Mouse (Mus musculus) spleen, adult 2 months (tissue): Measurements from ENCODE around the gene Coil. TPM values are rescaled to one million over a fixed set of nuclear protein-coding genes. Genes with fewer than 3 reads are reported as not detected.

Experiments used
- DNase-seq, 2 experiments: peaks; one replicate each; pipeline versions ENCODE4 v3.0.0 to v3.0.0-alpha.2; 2012 to 2021; ENCODE audit warnings: low spot score in 2 of 2, low read depth in 1 of 2
- H3K27ac ChIP-seq: fragments of 200-500 bp; 2 replicates; pipeline ENCODE4 v1.5.1; 2012; ENCODE audit warnings: low read length, inconsistent platforms; ENCODE audit not compliant: insufficient read depth
- H3K27me3 ChIP-seq: fragments of 200-500 bp; 2 replicates; pipeline ENCODE4 v1.6.1; 2012; ENCODE audit warnings: mild to moderate bottlenecking, moderate library complexity, low read length, inconsistent platforms; ENCODE audit not compliant: control insufficient read depth, insufficient read depth
- H3K36me3 ChIP-seq: fragments of 200-500 bp; 2 replicates; pipeline ENCODE4 v1.6.1; 2012; ENCODE audit warnings: mild to moderate bottlenecking, low read length, inconsistent platforms; ENCODE audit not compliant: control insufficient read depth, insufficient read depth
- H3K4me1 ChIP-seq: fragments of 200-500 bp; 2 replicates; pipeline ENCODE4 v1.6.1; 2011; ENCODE audit warnings: inconsistent platforms; ENCODE audit not compliant: control insufficient read depth, insufficient read depth, insufficient read length
- H3K4me3 ChIP-seq: fragments of 200-500 bp; 2 replicates; pipeline ENCODE4 v1.5.1; 2011; ENCODE audit warnings: mild to moderate bottlenecking, inconsistent platforms; ENCODE audit not compliant: insufficient read depth, insufficient read length; ENCODE audit errors: extremely low read depth
- CTCF ChIP-seq: fragments of 200-500 bp; IDR thresholded peaks from 2 replicates; pipeline ENCODE4 v1.5.1; 2011; ENCODE audit warnings: mild to moderate bottlenecking, inconsistent platforms; ENCODE audit not compliant: insufficient read depth, insufficient read length, insufficient replicate concordance; ENCODE audit errors: extremely low read depth
- POLR2A ChIP-seq: fragments of 200-500 bp; IDR thresholded peaks from 2 replicates; pipeline ENCODE4 v1.6.1; 2011; ENCODE audit warnings: low read depth, low read length, inconsistent platforms
- WGBS: fragments of 180-500 bp; shearing (Covaris S2); methylation state at CpG from one replicate; pipeline ENCODE4 v1.1.7; 2018; 5-methylcytosine and 5-hydroxymethylcytosine counted together
- polyA plus RNA-seq: library from polyadenylated mRNA; depleted of rRNA; stranded (reverse); fragments of >200 nt; gene quantifications from 2 replicates; pipeline ENCODE4 v1.2.3, GENCODE M21; 2012

The Coil gene
- polyA plus RNA-seq, 1 experiment, result 4.0 TPM

DNA sequence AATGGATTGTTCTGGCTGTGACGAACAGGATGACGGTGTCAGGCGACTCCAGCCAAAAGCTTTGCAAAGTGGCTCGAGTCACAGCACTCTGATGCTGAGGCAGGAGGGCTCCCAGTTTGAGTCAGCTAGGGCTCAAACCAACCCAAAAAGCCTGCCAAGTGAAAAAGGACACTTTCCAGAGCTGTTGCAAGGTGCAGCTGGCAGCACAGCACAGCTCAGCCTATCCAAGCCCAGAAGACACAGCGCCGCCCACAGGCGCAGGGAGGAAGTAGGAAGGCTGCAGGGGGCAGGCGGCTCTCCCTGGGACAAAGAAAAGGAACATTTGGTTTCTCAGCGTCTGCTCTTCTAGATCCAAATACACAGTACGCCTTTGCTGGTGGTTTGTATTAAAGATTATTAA, 16.6 kb downstream of the Coil start:
- TF ChIP-seq POLR2A (no peak), CTCF (no peak)
- no peak overlapping the region for H3K4me3 ChIP-seq
- peaks cover 7% of the 10 kb centered on the region for H3K36me3 ChIP-seq
- 93% methylated on average over 10 of the region's 10 CpGs for WGBS
- H3K27ac ChIP-seq, result no peak overlapping the region
- no peaks in the 10 kb centered on the region for H3K4me1 ChIP-seq
- no peaks in the 10 kb centered on the region for H3K27me3 ChIP-seq
- DNase-seq, result no peak

DNA sequence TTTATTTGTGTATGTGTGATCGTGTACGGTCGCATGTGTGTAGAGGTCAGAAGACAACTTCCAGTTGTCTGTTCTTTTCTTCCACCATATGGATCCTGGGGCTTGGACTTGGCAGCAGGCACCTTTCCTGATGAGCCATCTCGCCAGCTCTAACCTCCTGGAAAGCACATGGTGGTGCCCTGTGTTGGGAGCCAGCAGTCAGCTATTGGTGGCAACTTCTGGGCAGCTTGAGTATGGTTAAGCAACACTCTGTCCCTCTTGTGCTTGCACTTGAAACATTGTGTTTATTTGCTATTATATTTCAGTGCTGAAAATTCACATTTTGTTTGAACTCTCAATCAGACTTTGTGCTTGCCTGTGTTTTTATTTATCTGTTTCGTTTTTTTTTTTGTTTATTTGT, 18.9 kb downstream of the Coil start:
- Histone ChIP-seq H3K4me3 (no peak overlapping the region), H3K27me3 (no peaks in the 10 kb centered on the region), H3K27ac (no peak overlapping the region), H3K36me3 (peaks cover 7% of the 10 kb centered on the region), H3K4me1 (no peaks in the 10 kb centered on the region)
- WGBS, result 75% methylated on average over 5 of the region's 5 CpGs
- DNase-seq, result no peak
- TF ChIP-seq CTCF, result no peak
- no peak for TF ChIP-seq POLR2A

DNA sequence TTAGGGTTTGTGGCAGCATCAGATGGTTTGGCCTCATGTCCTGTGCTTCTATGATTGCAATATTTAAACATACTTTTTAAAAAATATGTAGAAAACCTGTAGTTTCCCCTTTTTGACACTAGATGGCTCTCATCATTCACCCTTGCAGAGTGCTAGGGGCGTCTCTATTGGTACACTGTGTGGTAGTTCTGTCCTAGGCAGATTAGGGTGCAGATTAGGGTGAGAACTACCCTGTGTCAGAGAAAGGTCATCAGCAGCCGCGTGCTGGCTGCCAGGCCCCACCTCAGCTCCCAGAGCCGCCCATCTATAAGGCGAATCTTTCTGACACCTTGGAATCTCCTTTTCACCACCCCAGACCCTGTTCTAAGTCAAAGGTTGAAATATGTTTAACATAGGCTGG, 19.5 kb downstream of the Coil start:
- H3K27me3 ChIP-seq, result no peaks in the 10 kb centered on the region
- no peak overlapping the region for H3K4me3 ChIP-seq
- H3K4me1 ChIP-seq, result no peaks in the 10 kb centered on the region
- TF ChIP-seq POLR2A (no peak), CTCF (peak; percentile 18; the same call in 1 of the 2 replicates)
- 62% methylated on average over 5 of the region's 5 CpGs for WGBS
- DNase-seq, result peak in 1 of 2 experiments; percentile 41
- H3K36me3 ChIP-seq, result peaks cover 7% of the 10 kb centered on the region
- H3K27ac ChIP-seq, result no peak overlapping the region

DNA sequence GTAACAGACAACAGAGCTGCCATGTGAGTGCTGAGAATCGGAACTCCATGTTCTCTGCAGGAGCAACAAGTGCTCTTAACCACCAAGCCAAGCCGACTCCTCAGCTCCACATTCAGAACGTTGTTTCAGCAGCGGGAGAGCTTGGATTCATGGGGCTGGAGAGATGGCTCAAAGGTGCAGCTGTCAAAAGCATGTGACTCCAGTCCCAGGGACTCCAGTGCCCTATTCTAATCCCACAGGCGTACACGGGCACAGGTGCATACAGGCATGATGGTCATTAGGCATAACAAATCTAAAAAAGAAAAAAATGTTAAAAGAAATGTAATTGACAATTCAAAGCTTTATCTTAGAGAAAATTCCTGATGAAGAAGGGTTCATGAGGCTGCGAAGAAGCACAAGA, 23.1 kb downstream of the Coil start:
- no peaks in the 10 kb centered on the region for H3K36me3 ChIP-seq
- no peak for DNase-seq
- H3K27me3 ChIP-seq, result no peaks in the 10 kb centered on the region
- WGBS, result 68% methylated on average over 7 of the region's 7 CpGs
- TF ChIP-seq CTCF, result no peak
- TF ChIP-seq POLR2A, result no peak
- no peaks in the 10 kb centered on the region for H3K4me1 ChIP-seq
- no peak overlapping the region for H3K4me3 ChIP-seq
- no peak overlapping the region for H3K27ac ChIP-seq

DNA sequence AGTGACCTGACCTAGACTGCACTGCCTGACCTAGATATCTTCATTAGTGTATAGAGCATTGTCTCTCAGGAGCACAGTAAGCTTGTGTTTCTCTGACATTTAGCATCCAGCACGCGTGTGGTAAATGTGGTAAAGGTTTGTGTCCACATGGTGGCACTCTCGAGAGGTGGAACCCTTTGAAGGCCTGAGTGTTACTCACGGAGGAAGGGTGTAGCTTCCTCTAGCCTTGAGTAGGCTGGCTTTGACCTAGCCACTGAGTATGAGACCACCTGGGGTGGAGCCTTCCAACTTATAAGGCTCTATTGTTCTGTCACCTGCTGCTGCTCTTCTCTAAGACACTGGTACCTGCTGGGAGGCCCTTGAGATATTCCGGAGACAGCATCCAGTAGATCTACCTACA, 23.6 kb downstream of the Coil start:
- Histone ChIP-seq H3K4me1 (peaks cover 2% of the 10 kb centered on the region; the same call in 1 of the 2 replicates), H3K27ac (no peak overlapping the region), H3K4me3 (no peak overlapping the region), H3K36me3 (no peaks in the 10 kb centered on the region), H3K27me3 (no peaks in the 10 kb centered on the region)
- peak; percentile 74 to 82 for DNase-seq
- no peak for TF ChIP-seq POLR2A
- TF ChIP-seq CTCF, result peak; percentile 66; the same call in 1 of the 2 replicates
- WGBS, result 18% methylated on average over 5 of the region's 5 CpGs

DNA sequence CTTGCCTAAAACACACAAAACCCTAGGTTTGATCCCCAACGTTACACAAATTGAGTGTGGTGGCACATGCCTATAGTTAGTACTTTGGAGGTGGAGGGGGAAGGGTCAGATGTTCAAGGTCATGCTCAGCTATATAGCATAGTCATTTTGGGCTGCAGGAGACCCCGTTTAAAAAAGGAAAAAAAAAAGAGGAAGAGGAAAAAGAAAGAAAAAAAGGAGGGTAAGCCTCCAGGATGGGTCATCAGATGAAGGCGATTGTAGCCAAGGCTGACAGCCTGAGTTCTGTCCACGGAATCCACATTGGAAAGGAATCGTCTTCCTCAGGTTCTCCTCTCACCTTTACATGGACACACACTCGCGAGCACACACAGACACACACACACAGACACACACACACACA, 24.4 kb downstream of the Coil start:
- Histone ChIP-seq H3K4me1 (peaks cover 2% of the 10 kb centered on the region; the same call in 1 of the 2 replicates), H3K4me3 (no peak overlapping the region), H3K27ac (no peak overlapping the region), H3K36me3 (no peaks in the 10 kb centered on the region), H3K27me3 (no peaks in the 10 kb centered on the region)
- no peak for TF ChIP-seq POLR2A
- TF ChIP-seq CTCF, result no peak
- DNase-seq, result no peak
- WGBS, result 73% methylated on average over 7 of the region's 7 CpGs

DNA sequence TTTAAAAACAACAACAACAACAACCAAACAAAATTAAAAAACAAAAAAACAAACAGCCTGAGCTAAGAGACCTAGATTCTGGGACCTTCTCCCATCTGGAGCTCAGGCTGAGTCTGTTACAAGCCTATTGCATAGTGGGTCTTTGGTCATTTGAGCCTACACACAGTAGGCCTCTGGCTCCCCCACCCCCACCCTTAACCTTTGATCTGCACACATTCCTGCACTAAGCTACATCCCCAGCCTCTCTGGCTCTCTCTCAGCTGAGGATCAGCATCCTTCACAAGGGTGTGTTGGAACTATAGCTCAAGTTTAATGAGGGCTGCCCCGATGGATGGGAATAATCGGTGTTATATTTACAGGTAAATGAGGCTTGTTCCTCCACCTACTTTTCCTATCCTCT, 25.6 kb downstream of the Coil start:
- 88% methylated on average over 2 of the region's 2 CpGs for WGBS
- TF ChIP-seq CTCF (no peak), POLR2A (no peak)
- H3K4me1 ChIP-seq, result peaks cover 2% of the 10 kb centered on the region; the same call in 1 of the 2 replicates
- H3K4me3 ChIP-seq, result no peak overlapping the region
- no peaks in the 10 kb centered on the region for H3K36me3 ChIP-seq
- H3K27ac ChIP-seq, result no peak overlapping the region
- H3K27me3 ChIP-seq, result no peaks in the 10 kb centered on the region
- no peak for DNase-seq
